Mouse (Mus musculus): ENCODE measurements around the gene Icam1. TPM values are rescaled to one million over a fixed set of nuclear protein-coding genes. Genes with fewer than 3 reads are reported as not detected.

Icam1 gene
- total RNA-seq, 2 experiments from 2014 or later = 8.0 to 11.6 TPM

GRCm38 (mm10) chr9:21018600-21018999 is 2.8 kb downstream of the Icam1 start:
- no peak for ATAC-seq (replicated peaks; ENCODE audit: poor library complexity, severe bottlenecking)

- ATAC-seq (replicated peaks; ENCODE audit: poor library complexity, severe bottlenecking) = no peak
These were observed 5.6 kb downstream of the Icam1 start for GRCm38 (mm10) chr9:21021363-21021762.

- ATAC-seq (replicated peaks; ENCODE audit: poor library complexity, severe bottlenecking) = no peak
These were observed 6.5 kb downstream of the Icam1 start for GRCm38 (mm10) chr9:21022288-21022687.

GRCm38 (mm10) chr9:21022726-21023125 is 6.9 kb downstream of the Icam1 start:
- no peak for ATAC-seq (replicated peaks; ENCODE audit: poor library complexity, severe bottlenecking)

GRCm38 (mm10) chr9:21025258-21025810 is 9.5 kb downstream of the Icam1 start:
- ATAC-seq (replicated peaks; ENCODE audit: poor library complexity, severe bottlenecking) = no peak

GRCm38 (mm10) chr9:21026849-21027248 is 11.1 kb downstream of the Icam1 start:
- ATAC-seq (replicated peaks; ENCODE audit: poor library complexity, severe bottlenecking) = no peak

- no peak for ATAC-seq (replicated peaks; ENCODE audit: poor library complexity, severe bottlenecking)
These were observed 12.0 kb downstream of the Icam1 start for GRCm38 (mm10) chr9:21027774-21028290.

GRCm38 (mm10) chr9:21028560-21029110 is 12.8 kb downstream of the Icam1 start:
- ATAC-seq (replicated peaks; ENCODE audit: poor library complexity, severe bottlenecking) = no peak

- peak; percentile 51 for ATAC-seq (replicated peaks; ENCODE audit: poor library complexity, severe bottlenecking)
These were observed 13.7 kb downstream of the Icam1 start, which contains the start of gene Icam4 for GRCm38 (mm10) chr9:21029291-21030054. TSS of gene Icam4 (plus strand) at chr9:21029373.

GRCm38 (mm10) chr9:21030055-21030600 is 14.3 kb downstream of the Icam1 start:
- ATAC-seq (replicated peaks; ENCODE audit: poor library complexity, severe bottlenecking) = peak; percentile 15; the same call in 1 of the 2 replicates

- ATAC-seq (replicated peaks; ENCODE audit: poor library complexity, severe bottlenecking) = peak; percentile 62
These were observed 15.0 kb downstream of the Icam1 start for GRCm38 (mm10) chr9:21030781-21031250.

GRCm38 (mm10) chr9:21031251-21031895 is 15.6 kb downstream of the Icam1 start:
- peak; percentile 31 for ATAC-seq (replicated peaks; ENCODE audit: poor library complexity, severe bottlenecking)

GRCm38 (mm10) chr9:21031896-21032351 is 16.1 kb downstream of the Icam1 start, which contains the start of gene Icam5:
TSS of gene Icam5 (plus strand) at chr9:21032073.
- no peak for ATAC-seq (replicated peaks; ENCODE audit: poor library complexity, severe bottlenecking)

GRCm38 (mm10) chr9:21032491-21032890 is 16.7 kb downstream of the Icam1 start:
- ATAC-seq (replicated peaks; ENCODE audit: poor library complexity, severe bottlenecking) = no peak

GRCm38 (mm10) chr9:21033136-21033535 is 17.4 kb downstream of the Icam1 start:
- peak; percentile 28 for ATAC-seq (replicated peaks; ENCODE audit: poor library complexity, severe bottlenecking)

- ATAC-seq (replicated peaks; ENCODE audit: poor library complexity, severe bottlenecking) = no peak
These were observed 18.8 kb downstream of the Icam1 start for GRCm38 (mm10) chr9:21034481-21035085.

GRCm38 (mm10) chr9:21035586-21035985 is 19.8 kb downstream of the Icam1 start:
- ATAC-seq (replicated peaks; ENCODE audit: poor library complexity, severe bottlenecking) = no peak

GRCm38 (mm10) chr9:21036161-21036560 is 20.4 kb downstream of the Icam1 start:
- 0 out of 2 replicates have a peak, but pooled peaks have one; percentile 20 for ATAC-seq (replicated peaks; ENCODE audit: poor library complexity, severe bottlenecking)

- no peak for ATAC-seq (replicated peaks; ENCODE audit: poor library complexity, severe bottlenecking)
These were observed 20.9 kb downstream of the Icam1 start for GRCm38 (mm10) chr9:21036666-21037065.

GRCm38 (mm10) chr9:21037481-21037891 is 21.7 kb downstream of the Icam1 start:
- ATAC-seq (replicated peaks; ENCODE audit: poor library complexity, severe bottlenecking) = peak; percentile 4; the same call in 1 of the 2 replicates

Measured in granulocyte monocyte progenitor cell, adult 5-6 weeks (primary cell).